Mouse (Mus musculus) naive thymus-derived CD4-positive, alpha-beta T cell, adult 5 months (primary cell): Measurements from ENCODE around the gene 4930455H04Rik. TPM values are rescaled to one million over a fixed set of nuclear protein-coding genes. Genes with fewer than 3 reads are reported as not detected.

Source experiments
- polyA plus RNA-seq: library from polyadenylated mRNA; unstranded; fragments of 100-300 nt; shearing (Covaris generic); gene quantifications from one replicate; pipeline ENCODE4 v1.2.1, GENCODE M21; 2017

4930455H04Rik gene
- not detected for polyA plus RNA-seq

GRCm38 (mm10) chr3:116967967-116968366, at the start of gene 4930455H04Rik:
4930455H04Rik (plus strand) TSS chr3:116968267.

GRCm38 (mm10) chr3:116968540-116968997, 502 bp downstream of the 4930455H04Rik start, which contains the start of gene Palmd:
Palmd (minus strand) TSS chr3:116968987.

Other genes with a start within 250 kb of the 4930455H04Rik start
- 3.6 TPM for gene Agl, start 160.1 kb upstream of the 4930455H04Rik start, polyA plus RNA-seq
- 15.5 TPM for gene Frrs1, start 108.8 kb upstream of the 4930455H04Rik start, polyA plus RNA-seq
- 0.22 TPM for gene Palmd, start 720 bp downstream of the 4930455H04Rik start, polyA plus RNA-seq